Mouse (Mus musculus): ENCODE data around the gene 1700125H20Rik. TPM values are rescaled to one million over a fixed set of nuclear protein-coding genes. Genes with fewer than 3 reads are reported as not detected.

Gene 1700125H20Rik
- 0.50 and 0.84 TPM in 2 replicates for polyA plus RNA-seq (2014; fragmentation: Nextera tagmentation; extraction: Ambion mirVana)

- no peak for ATAC-seq (ENCODE audit: insufficient number of reproducible peaks, low FRiP score, low TSS enrichment, low read depth)
- Histone ChIP-seq H3K4me2 (ENCODE audit: low read depth, severe bottlenecking) (peak within 1 kb of the TSS; percentile 43), H3K9ac (ENCODE audit: low read length) (peak within 1 kb of the TSS; percentile 65), H3K27me3 (ENCODE audit: control insufficient read depth, insufficient read depth, low read length) (no peaks in the 10 kb centered on the region), H3K4me3 (ENCODE audit: low read depth, low read length) (peak within 1 kb of the TSS; percentile 24), H3K27ac (replicated peaks; ENCODE audit: low read depth, low read length) (no peak within 1 kb of the TSS), H3K9me3 (ENCODE audit: control insufficient read depth, low read length) (no peaks in the 10 kb centered on the region), H3K36me3 (ENCODE audit: control insufficient read depth, insufficient read depth, low read length) (no peaks in the 10 kb centered on the region), H3K4me1 (ENCODE audit: control insufficient read depth, insufficient read depth, low read length) (0 out of 2 replicates have a peak, but pooled peaks cover 3% of the 10 kb centered on the region)
- 13% methylated on average over 21 of the region's 21 CpGs for WGBS
- DNase-seq (ENCODE audit: low spot score), result peak; percentile 98
Measured at GRCm38 (mm10) chr11:85170058-85170740, at the start of gene 1700125H20Rik. Gene 1700125H20Rik, plus strand, starts transcription at chr11:85170404.

DNA sequence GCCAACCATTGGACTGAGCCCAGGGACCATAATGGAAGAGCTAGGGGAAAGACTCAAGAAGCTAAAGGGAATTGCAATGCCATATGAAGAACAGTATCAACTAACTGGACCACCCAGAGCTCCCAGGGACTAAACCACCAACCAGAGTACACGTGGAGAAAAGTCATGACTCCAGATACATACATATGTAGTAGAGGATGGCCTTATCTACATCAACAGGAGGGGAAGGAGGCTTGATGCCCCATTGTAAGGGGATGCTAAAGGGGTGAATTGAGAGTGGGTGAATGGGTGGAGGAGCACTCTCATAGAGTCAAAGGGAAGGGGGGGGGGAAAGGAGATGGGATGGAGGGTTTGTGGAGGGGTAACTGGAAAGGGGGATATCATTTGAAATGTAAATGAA lies 48.1 kb upstream of the 1700125H20Rik start:
- Histone ChIP-seq H3K4me2 (ENCODE audit: low read depth, severe bottlenecking) (no peak overlapping the region), H3K4me1 (ENCODE audit: control insufficient read depth, insufficient read depth, low read length) (no peaks in the 10 kb centered on the region), H3K36me3 (ENCODE audit: control insufficient read depth, insufficient read depth, low read length) (no peaks in the 10 kb centered on the region), H3K9me3 (ENCODE audit: control insufficient read depth, low read length) (no peaks in the 10 kb centered on the region), H3K9ac (ENCODE audit: low read length) (no peak overlapping the region), H3K27me3 (ENCODE audit: control insufficient read depth, insufficient read depth, low read length) (no peaks in the 10 kb centered on the region), H3K4me3 (ENCODE audit: low read depth, low read length) (no peak overlapping the region), H3K27ac (replicated peaks; ENCODE audit: low read depth, low read length) (no peak overlapping the region)
- DNase-seq (ENCODE audit: low spot score) (no peak), ATAC-seq (ENCODE audit: insufficient number of reproducible peaks, low FRiP score, low TSS enrichment, low read depth) (no peak)
- 74% methylated on average over 1 of the region's 1 CpGs for WGBS

DNA sequence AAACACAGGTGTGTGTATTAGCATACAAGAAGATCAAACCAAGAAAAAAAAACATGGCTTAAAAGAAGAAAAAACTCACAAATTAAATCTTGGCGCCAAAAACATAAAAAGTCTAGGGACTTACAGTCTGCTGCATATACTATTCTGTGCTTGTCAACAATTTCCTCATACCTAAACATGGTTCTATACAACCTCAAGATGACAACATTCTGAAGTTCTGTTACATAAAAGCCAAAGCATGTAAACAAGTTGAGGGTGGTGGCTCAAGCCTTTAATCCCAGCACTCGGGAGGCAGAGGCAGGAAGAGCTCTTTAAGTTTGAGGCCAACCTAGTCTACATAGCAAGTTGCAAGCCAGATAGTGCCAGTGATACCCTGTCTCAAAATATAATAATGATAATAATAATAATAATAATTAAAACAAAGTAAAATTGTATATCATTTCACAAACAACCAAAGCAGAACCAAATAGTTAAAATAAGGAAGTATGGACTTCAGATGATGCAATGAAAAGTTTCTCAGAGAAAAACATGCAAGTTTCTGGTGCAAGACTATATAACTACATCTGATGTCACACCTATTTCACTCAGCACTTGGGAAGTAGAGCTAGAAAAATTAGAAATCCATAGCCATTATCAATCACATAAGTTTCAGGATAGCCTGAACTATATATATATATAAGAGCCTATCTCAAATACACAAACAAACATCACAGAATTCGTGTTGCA lies 46.8 kb upstream of the 1700125H20Rik start:
- DNase-seq (ENCODE audit: low spot score), result no peak
- ATAC-seq (ENCODE audit: insufficient number of reproducible peaks, low FRiP score, low TSS enrichment, low read depth), result no peak
- Histone ChIP-seq H3K4me2 (ENCODE audit: low read depth, severe bottlenecking) (no peak overlapping the region), H3K4me1 (ENCODE audit: control insufficient read depth, insufficient read depth, low read length) (no peaks in the 10 kb centered on the region), H3K27me3 (ENCODE audit: control insufficient read depth, insufficient read depth, low read length) (no peaks in the 10 kb centered on the region), H3K4me3 (ENCODE audit: low read depth, low read length) (no peak overlapping the region), H3K27ac (replicated peaks; ENCODE audit: low read depth, low read length) (no peak overlapping the region), H3K36me3 (ENCODE audit: control insufficient read depth, insufficient read depth, low read length) (no peaks in the 10 kb centered on the region), H3K9ac (ENCODE audit: low read length) (no peak overlapping the region), H3K9me3 (ENCODE audit: control insufficient read depth, low read length) (no peaks in the 10 kb centered on the region)
- WGBS, result 90% methylated on average over 3 of the region's 3 CpGs

DNA sequence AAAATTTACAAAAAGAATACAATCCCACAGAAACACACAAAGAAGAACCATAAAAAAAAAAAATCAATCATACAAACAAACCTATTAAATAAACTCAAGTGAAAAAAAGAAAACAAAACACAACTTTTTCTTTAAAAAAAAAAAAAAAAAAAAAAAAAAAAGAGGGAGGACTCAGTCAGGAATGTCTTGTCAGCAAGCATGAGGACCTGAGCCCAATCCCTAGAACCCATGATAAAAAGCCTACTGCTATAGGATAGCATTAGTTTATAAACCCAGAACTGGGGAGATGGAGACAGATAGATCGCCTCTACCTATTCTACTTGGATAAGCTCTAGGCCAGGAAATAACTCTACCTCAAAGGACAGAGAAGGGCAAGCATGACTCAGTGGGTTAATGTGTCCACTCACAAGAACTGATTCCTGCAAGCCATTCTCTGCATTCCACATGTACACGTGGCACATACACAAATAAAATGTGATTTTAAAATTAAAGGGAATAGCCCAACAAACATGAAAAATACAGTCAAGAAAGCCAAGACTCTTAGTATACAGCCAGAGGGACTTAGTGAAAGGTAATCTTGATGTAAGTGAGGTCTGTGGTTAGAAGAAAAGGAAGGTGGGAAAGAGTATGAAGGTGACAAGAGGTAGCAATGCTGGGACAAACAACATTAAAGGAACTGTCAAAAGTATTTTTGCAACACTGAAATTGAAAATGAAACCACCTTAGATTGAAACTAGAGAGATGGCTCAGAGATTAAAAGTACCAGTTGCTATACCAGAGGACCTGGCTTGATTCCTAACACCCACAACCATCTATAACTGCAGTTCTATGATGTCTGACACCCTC lies 43.7 kb upstream of the 1700125H20Rik start:
- WGBS, result 84% methylated on average over 2 of the region's 2 CpGs
- ATAC-seq (ENCODE audit: insufficient number of reproducible peaks, low FRiP score, low TSS enrichment, low read depth) (no peak), DNase-seq (ENCODE audit: low spot score) (no peak)
- H3K4me1 ChIP-seq (ENCODE audit: control insufficient read depth, insufficient read depth, low read length), result no peaks in the 10 kb centered on the region
- no peak overlapping the region for H3K4me3 ChIP-seq (ENCODE audit: low read depth, low read length)
- H3K4me2 ChIP-seq (ENCODE audit: low read depth, severe bottlenecking), result no peak overlapping the region
- no peak overlapping the region for H3K27ac ChIP-seq (replicated peaks; ENCODE audit: low read depth, low read length)
- no peaks in the 10 kb centered on the region for H3K27me3 ChIP-seq (ENCODE audit: control insufficient read depth, insufficient read depth, low read length)
- H3K36me3 ChIP-seq (ENCODE audit: control insufficient read depth, insufficient read depth, low read length), result no peaks in the 10 kb centered on the region
- H3K9ac ChIP-seq (ENCODE audit: low read length), result no peak overlapping the region
- no peaks in the 10 kb centered on the region for H3K9me3 ChIP-seq (ENCODE audit: control insufficient read depth, low read length)

DNA sequence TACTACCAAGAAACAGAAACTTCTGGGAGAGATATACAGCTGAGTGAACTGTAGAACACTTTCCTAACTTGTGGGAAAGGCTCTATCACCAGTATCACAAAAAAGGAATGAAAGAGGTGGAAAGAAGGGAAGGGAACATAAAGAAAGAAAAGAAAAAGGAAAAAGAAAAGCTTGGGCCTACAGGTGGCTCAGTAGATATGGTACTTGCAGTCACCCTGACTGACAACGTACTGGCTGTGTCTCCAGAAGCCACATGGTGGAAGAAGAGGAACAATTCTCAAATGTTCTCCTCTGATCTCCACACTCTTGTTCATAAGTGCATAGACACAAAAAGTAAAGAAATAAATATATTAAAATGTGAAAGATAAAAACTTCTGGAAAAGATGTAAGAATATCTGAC lies 41.3 kb upstream of the 1700125H20Rik start:
- H3K27ac ChIP-seq (replicated peaks; ENCODE audit: low read depth, low read length), result no peak overlapping the region

DNA sequence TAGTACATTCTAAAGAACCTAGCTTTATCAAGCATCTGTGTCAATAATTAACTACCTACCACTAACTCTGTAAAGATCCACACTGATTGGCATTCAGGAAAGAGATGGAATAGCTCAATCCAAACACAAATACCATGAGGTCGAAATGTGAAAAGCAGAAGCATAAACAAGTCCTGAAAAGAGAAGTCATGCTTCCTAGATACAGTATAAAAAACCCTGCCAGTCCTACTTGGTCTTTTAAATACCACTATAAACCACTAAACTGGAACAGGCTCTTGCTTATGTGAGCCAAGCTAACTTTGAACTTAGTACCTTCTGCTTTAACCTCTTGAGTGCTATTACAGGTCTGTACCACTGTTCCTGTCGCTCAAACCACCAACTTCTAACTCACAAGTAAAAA lies 38.7 kb upstream of the 1700125H20Rik start:
- Histone ChIP-seq H3K36me3 (ENCODE audit: control insufficient read depth, insufficient read depth, low read length) (no peaks in the 10 kb centered on the region), H3K4me2 (ENCODE audit: low read depth, severe bottlenecking) (no peak overlapping the region), H3K27me3 (ENCODE audit: control insufficient read depth, insufficient read depth, low read length) (no peaks in the 10 kb centered on the region), H3K9me3 (ENCODE audit: control insufficient read depth, low read length) (no peaks in the 10 kb centered on the region), H3K4me3 (ENCODE audit: low read depth, low read length) (no peak overlapping the region), H3K27ac (replicated peaks; ENCODE audit: low read depth, low read length) (no peak overlapping the region), H3K9ac (ENCODE audit: low read length) (no peak overlapping the region), H3K4me1 (ENCODE audit: control insufficient read depth, insufficient read depth, low read length) (no peaks in the 10 kb centered on the region)
- WGBS, result 81% methylated on average over 2 of the region's 2 CpGs
- ATAC-seq (ENCODE audit: insufficient number of reproducible peaks, low FRiP score, low TSS enrichment, low read depth) (no peak), DNase-seq (ENCODE audit: low spot score) (no peak)

More for the DNA sequence above, 41.3 kb upstream of the 1700125H20Rik start:
- Histone ChIP-seq H3K4me2 (ENCODE audit: low read depth, severe bottlenecking) (no peak overlapping the region), H3K4me1 (ENCODE audit: control insufficient read depth, insufficient read depth, low read length) (no peaks in the 10 kb centered on the region), H3K4me3 (ENCODE audit: low read depth, low read length) (no peak overlapping the region), H3K9ac (ENCODE audit: low read length) (no peak overlapping the region), H3K36me3 (ENCODE audit: control insufficient read depth, insufficient read depth, low read length) (no peaks in the 10 kb centered on the region), H3K9me3 (ENCODE audit: control insufficient read depth, low read length) (no peaks in the 10 kb centered on the region), H3K27me3 (ENCODE audit: control insufficient read depth, insufficient read depth, low read length) (no peaks in the 10 kb centered on the region)
- 100% methylated on average over 1 of the region's 1 CpGs for WGBS
- DNase-seq (ENCODE audit: low spot score) (no peak), ATAC-seq (ENCODE audit: insufficient number of reproducible peaks, low FRiP score, low TSS enrichment, low read depth) (no peak)

GRCm38 (mm10) chr11:85138776-85139474 lies 31.3 kb upstream of the 1700125H20Rik start:
- H3K4me1 ChIP-seq (ENCODE audit: control insufficient read depth, insufficient read depth, low read length), result peaks cover 2% of the 10 kb centered on the region; the same call in 1 of the 2 replicates
- ATAC-seq (ENCODE audit: insufficient number of reproducible peaks, low FRiP score, low TSS enrichment, low read depth) (no peak), DNase-seq (ENCODE audit: low spot score) (peak; percentile 30)
- peak overlapping the region; percentile 69 for H3K4me3 ChIP-seq (ENCODE audit: low read depth, low read length)
- H3K27ac ChIP-seq (replicated peaks; ENCODE audit: low read depth, low read length), result peak overlapping the region; percentile 38; the same call in 1 of the 2 replicates
- no peaks in the 10 kb centered on the region for H3K36me3 ChIP-seq (ENCODE audit: control insufficient read depth, insufficient read depth, low read length)
- H3K9ac ChIP-seq (ENCODE audit: low read length), result peak overlapping the region; percentile 68
- H3K9me3 ChIP-seq (ENCODE audit: control insufficient read depth, low read length), result no peaks in the 10 kb centered on the region
- WGBS, result 1% methylated on average over 17 of the region's 17 CpGs
- no peaks in the 10 kb centered on the region for H3K27me3 ChIP-seq (ENCODE audit: control insufficient read depth, insufficient read depth, low read length)
- peak overlapping the region; percentile 59 for H3K4me2 ChIP-seq (ENCODE audit: low read depth, severe bottlenecking)

All from limb, embryonic 11.5 days (tissue).